Mouse (Mus musculus) heart, adult 11 months (tissue): ENCODE measurements around the gene Notch1.
A peak's percentile ranks its signal among the peaks of the same experiment; 100 is the strongest.

Source experiments
- DNase-seq: peaks from one replicate; pipeline ENCODE4 v3.0.0; 2022

Gene Notch1

DNA sequence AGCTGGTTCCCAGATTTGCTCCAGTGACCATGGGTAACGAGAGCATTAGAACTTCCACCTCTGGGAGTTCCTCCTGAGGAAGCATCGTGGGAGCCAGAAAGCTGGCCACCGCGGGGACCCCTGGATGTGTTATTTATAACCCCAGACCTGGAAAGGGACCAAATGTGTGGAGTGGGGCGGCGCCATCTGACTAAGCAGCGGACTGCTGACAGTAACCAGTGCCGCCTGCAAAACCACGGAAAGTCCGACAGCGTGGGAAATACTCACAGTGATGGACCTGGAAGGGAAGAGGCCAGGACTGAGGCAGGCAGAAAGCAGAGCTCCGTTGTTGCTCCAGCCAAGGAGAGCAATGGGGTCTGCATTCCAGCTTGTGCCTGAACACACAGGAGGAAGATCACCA is at the start of gene Notch1:
TSS of gene Notch1 (minus strand) at position 389 of the 400 bp plus-strand sequence.
- peak; percentile 99 for DNase-seq

DNA sequence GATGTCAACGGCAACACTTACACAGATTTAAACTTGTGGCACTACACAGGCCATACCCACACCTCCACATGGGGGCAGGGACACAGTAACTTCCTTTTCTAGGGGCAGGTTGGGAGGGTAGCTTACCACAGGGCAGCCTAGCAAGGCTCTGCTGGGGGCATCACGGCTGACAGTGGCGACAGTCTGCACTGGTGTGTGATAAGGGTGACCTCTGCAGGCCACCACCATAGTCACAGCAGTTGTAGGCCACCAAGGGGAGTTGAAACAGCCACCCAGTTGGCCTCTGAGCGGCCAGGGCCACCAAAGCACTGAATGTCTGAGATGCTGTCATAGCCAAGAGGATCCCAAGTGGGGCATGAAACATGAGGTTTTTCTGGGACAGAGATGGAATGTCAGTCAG is 49.8 kb upstream of the Notch1 start:
- DNase-seq, result peak; percentile 96

DNA sequence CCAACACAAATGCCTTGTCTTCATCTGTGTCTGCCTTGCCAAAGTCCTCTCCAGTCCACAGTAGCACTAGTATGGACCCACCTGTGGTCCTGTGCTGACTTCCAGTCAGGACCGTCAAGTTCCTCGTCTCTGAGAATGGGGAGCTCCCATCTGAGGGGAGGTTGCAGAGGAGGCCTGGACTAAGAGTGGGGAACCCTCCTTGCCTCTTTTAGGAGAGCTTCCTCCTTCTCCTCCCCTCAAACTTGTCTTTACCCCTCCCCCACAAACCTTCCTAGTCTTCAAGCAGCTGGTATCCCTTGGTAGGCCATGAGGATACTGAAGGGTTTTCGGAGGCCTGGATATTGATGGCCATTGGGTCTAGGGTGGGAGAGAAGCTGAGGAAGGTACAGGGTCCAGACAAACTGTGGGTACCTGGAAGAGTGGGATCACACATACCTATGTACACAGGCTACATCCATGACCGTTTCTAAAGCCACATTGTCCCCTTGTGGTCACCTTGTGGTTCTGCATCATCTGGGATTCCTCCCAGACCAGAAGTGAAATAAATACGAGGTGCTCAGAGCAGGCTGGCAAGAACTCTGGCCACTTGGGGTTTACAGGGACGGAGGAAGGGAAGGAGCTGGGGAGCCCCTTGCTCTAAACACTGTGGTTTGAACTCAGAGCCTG is 45.0 kb upstream of the Notch1 start:
- DNase-seq, result peak; percentile 96

DNA sequence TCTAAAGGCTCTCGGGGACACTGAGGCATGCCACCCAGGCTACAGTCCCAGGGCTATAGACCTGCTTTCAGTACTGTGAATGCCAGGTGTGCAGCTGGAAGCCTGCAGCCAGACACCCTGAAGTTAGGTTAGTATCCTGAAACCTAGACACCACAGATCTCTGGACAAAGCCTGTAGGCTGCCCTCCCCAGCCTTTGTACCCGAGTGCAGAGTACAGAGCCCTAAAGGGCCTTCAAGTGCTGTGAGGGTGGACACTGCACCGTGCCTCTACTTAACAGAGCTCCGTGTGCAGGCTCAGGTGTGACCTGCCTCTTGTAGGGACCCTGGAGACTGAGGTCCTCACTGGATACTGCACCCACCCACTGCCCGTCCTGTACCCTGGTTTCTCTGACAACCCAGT is 44.0 kb upstream of the Notch1 start:
- DNase-seq, result no peak

DNA sequence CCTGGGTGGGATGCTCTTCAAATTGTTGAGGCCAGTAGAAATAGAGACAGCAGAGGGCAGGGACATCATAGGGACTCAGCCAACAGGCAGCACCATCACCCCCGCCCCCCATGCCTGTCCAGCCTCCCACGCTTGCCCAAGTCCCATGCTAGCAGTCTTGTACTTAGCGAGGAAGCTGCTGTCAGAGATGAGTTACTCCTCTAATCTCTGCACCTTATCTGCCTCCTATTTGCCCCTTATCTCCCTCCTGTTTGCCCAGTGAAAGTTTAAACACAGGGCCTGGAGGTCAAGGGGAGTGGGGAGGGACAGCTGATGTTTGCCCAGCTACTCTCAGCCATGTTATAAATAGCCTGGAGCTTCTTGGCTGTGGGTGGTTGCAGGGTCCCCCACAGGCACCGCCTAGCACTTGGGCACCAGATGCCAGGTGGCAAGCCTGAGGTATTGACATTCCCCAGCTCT is 40.1 kb upstream of the Notch1 start:
- peak; percentile 96 for DNase-seq

DNA sequence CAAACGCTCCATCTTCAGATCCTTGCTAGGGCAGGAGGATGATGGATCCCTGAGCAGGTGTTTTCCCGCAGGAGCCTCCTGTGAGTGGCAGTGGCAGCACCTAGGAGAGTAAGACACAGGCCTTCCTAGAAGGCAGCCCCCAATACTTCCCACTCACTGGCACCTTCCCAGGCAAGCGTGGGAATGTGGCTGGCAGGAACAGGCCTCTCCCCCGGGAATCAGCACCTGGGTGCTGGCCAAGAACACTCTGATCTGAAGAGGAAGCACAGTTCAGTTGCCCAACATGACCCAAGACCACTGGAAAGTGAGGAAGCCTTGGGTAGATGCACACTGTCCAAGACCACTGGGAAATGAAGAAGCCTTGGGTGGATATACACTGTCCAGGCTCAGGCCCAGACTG is 38.6 kb upstream of the Notch1 start:
- peak; percentile 98 for DNase-seq

DNA sequence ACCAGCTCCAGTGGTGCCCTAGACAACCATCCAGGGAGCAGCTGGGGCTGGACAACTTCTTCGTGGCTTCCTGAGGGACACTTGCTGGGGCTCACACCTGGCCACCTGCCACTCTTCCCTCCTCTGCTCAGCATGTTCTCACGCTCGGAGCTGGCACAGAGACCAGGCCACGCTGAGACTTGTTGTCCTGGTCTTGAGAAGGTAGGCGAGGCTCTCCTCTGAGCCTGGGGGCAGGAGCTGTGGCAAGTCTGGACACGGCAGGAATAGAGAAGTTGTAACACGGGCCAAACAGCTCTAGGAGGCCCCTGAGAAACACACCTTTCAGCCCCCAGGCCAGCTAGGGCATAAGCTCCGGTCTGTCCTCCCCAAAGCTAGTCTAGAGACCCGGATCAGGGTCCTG is 37.4 kb upstream of the Notch1 start:
- DNase-seq, result no peak

DNA sequence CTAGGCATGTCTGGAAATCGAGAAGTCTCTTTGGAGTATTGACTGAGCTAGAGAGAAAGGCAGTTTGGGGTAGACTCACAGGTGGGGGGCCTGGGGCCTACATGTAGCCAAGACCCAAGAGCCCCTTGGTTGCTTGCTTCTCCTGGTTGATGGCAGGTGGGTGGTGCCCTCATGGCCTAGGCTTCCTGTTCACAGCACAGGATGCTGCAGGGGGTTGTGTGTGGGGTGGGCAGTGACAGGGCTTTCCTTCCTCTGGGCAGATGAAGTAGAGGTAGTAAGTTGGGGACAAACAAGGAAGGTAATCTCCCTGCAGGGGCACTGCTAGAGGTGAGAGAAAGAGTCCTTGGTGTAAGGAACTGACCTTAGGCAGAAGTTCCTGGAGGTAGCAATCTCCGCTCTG is 35.6 kb upstream of the Notch1 start:
- DNase-seq, result no peak

DNA sequence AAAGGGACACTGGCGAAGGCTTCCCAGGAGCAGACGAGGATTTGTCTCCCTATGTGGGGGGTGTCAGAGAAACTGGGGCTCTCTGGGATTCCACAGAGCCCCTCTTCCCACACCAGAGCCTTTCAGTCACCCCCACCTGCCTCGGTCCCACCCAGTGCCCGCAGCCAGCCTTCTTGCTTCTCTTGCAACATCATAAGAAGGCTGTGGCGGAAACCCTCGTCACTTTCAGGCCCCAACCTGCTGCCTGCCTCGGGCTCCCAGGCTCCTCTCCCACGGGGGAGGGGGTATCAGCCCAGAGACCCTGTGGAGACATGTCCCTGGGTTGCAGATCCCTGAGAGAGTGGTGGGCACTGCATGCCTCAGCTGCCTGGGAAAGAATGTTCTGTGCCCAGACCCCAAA is 35.0 kb upstream of the Notch1 start:
- DNase-seq, result no peak

DNA sequence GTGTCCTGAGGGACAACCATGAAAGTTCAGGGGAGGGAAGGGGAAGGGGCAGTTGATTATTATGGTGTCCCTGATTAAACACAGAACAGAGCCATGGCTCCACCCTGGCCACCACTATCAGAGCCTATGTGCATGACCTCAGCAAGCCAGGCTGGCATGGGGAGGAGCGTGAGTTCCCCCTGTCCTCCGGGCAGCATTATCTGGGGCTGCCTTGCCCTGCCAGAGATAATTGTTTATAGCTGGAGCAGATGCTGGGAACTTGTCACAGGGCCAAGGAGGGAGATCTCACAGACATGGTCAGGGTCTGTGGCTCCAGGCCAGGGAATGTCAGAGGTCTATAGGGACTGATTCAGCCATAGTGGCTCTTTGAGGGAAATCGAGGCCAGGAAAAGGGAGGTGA is 34.3 kb upstream of the Notch1 start:
- no peak for DNase-seq

DNA sequence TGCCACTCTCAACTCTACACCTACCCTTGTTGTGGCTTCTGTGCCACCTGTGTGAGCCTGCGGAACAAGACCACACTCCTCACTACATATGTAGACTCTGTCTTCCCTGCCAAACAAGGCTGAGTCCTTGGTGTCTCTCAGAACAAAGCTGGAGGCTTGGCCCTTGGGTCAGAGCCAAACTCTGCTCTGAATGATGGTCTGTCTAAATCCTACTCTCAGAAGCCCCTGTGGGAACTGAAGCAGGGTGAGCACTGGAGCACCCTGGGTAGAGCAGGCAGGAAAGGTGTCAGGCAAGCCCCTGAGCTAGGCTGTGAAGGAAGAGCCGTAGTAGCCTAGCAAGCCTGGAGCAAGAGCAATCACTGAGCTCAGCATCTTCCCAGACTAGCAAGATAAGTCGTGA is 33.7 kb upstream of the Notch1 start:
- DNase-seq, result no peak

DNA sequence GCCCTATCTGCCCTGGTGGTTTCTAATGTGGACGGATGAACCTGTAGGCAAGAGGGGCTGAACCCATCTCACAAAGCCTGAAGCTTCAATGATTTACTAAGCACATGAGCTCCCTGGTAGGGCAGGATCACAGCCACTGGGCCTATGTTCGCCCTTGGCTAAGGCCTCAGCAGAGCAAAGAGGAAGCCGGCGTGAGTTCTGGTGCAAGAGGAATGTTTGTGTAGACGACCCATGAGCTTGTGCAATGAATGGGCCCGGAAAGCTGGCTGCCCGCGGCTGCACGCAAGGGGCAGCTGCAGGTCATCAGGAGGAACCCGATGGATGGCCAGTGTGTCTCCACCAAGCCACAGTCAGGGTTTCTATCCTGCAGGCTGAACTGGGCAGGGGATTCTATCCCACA is 33.3 kb upstream of the Notch1 start:
- peak; percentile 97 for DNase-seq

DNA sequence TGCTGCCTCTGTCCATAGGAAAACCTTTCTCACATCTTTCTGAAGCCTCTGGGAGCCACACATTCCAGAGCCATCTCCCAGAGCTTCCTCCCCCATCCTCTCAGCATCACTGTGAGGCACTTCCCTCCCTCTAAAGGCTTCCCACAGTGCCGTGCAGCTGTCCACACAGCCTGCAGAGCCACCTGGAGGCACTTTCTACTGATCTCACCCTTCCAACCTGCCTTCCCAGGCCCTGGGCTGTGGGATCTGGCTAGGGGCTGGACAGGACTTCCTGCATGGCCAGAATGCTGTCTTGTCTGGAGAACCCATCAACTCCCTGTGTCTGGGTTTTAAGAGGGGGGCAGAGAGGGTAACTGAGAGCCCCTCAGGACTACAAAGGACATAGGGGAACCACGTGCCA is 31.0 kb upstream of the Notch1 start:
- DNase-seq, result peak; percentile 95

DNA sequence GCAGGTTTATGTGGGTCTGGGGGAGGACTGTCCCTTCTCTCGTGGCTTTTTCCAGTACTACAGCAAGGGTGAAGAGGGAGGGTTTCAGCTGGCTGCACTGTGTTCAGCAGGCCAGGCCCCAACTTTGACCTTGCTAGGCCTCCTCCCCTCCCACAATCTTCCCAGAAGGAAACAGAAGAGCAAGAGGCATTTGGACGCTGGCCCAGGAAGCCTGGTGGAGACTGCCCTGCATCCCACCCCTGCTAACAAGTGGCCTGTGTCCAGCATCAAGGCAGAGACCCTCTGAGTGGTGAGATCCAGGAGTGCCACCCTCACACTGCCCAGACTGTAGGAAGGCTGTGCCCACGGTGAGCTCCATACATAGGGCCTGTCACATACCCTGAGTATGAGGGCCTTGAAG is 27.8 kb upstream of the Notch1 start:
- DNase-seq, result peak; percentile 97

DNA sequence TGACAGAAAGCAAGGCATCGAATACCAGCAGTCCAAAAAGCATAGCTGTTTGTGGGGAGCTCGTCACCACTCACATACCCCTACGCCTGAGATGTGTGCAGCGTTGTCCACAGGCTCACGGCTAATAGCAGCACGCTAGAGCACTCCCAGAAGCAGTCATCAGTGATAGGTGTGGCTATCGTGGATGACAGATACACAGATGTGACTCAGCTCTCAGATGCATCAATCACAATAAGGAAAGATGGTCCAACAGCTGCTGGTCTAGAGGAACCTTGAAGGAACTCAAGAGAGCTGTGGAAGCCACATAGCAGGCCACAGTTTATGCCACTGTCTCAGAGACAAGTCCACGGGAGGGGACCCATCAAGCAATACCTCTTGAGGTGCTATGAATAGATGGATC is 27.3 kb upstream of the Notch1 start:
- peak; percentile 89 for DNase-seq

DNA sequence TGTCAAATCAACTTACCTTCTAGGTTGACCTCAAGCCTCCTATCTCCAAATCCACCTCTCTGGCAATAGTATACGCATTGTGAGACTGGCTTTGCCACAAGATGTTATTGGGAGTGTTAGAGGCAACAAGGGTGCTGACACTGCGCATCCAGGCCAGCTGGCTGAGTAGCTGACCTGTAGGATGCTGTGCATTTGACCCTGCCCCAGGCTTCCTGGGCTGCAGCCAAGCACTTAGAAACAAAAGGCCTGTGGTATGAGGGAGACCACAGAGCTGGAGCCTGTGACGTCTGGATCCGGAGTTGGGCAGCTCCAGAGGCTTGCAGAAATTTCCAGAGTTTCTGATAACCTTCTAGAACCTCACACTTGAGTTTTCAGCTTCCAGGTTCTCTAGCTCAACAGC is 26.7 kb upstream of the Notch1 start:
- DNase-seq, result peak; percentile 97

DNA sequence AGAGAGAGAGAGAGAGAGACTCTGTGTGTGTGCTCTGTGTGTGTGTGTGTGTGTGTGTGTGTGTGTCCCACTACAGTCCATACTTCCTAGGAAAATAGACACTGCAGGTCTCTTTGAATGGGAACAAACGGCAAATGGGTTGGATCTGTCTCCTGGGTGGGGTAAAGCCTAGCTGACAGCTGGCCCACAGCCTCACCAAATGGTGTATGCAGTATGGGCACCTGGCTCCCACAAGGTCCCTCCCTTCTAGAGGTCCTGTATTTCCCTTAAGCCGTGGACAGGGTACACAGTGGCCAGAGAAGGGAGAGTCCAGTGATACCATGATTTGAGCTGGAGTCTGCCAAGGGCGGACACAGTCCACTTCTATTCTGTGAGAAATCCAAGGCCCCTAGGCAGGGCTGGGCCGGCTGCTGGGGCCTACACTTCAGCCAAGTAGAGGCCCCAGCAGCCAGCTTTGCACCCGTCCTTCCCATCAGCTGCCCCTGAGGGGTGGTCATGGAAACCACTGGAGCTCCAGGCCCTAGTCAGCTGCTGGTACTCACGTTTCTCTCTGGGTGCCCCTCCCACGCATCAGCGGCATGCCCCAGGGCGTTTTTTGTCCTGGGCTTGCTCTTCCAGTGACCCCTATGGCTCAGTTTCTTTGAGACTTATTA is 24.9 kb upstream of the Notch1 start:
- peak; percentile 93 for DNase-seq

DNA sequence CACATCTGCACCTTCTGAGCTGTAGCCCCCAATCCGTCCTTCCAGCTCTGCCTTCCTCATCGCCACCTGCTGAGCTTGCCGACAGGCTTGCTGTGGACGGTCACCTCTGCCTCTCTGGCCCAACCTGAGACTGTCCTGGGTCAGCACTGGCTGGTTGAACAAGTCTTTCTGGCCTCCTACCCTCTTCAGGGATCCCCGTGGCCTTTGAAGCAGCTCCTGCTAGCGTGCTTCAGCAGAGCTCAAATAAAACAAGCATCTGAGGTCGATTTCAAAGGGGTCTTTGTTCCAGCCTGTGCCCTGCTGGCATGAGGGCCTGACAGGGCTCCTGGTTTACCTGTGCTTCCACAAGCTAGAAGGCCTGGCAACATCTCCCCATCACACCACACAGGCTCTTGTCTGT is 24.3 kb upstream of the Notch1 start:
- DNase-seq, result peak; percentile 81

DNA sequence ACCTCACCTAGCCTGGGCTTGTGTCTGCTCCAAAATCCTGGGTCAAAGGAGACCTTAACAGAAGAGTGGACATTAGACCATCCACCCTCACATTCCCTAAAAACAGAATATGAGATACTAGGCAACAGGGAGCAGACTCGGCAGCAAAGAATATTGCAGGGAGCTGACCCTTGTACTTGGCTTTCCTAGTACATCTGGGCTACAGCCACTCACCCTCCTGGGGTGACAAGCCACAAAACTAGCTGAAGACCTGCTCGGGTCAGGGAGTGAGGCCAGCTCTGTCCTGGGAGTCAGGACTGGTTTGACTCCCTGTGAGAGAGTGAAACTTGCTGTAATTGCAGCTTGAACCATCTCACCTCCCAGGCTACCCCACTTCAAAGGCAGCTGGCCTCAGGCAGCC is 23.1 kb upstream of the Notch1 start:
- peak; percentile 85 for DNase-seq

DNA sequence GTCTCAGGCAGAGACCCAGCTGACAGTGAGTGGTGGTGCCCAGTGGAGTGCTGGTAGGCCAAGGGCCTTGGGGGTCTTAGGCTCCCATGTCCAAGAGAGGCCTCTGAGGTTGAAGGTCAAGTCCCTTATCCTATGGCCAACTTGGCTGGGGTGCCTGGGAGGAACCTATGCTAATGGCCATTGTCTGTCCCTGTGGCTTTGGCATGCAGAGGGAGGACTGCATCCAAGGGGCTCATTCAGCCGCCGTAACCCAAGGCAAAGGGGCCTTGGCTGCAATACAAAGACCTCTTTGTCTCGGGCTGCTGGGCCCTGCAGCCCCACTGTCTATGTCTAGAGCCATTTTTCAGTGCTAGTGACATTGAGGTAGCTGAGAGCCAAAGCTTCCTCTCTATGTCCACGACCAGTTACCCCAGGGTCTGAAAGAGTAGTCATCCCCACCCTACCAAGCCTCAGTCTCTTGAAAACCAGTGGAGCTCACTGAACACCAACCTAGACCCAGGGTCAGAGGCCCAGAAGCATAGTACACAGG is 19.1 kb upstream of the Notch1 start:
- DNase-seq, result peak; percentile 92

DNA sequence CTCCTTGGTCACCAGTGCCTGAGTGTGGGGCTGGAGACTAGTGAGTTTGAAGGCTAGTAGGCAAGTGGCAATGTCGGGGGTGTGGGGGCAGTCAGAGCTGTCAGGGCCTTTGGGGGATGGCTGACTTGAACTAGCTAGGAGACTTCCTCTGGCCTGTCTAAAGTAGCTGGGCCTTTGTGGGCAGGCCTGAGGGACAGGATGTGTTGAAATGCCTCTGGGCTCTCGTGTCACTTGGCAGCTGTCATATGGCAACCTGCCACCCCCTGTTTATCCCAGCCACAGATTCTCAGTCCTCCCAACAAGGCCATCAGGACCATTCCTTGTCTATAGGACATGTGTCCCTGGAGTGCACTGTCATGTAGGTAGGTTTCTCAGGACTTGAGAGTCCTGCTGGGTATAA is 18.2 kb upstream of the Notch1 start:
- peak; percentile 99 for DNase-seq

DNA sequence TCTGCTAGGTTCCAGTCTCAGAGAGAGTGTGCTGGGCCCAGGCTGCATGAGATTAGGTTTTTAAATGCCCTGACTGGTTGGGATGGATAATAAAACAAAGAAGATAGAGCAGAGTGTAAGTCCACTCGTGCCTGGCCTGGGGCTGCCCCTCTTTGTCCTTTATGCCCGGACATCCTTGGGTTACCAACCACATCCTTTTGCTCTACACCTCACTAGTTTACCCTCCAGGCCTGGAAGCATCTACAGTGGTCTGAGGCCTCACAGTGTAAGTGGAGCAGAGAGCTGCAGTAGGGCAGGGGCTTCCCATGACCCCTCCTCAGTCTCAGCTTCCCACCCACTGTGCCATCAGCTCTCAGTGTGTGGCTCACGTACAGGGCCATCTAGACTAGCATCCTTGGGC is 17.7 kb upstream of the Notch1 start:
- DNase-seq, result no peak

DNA sequence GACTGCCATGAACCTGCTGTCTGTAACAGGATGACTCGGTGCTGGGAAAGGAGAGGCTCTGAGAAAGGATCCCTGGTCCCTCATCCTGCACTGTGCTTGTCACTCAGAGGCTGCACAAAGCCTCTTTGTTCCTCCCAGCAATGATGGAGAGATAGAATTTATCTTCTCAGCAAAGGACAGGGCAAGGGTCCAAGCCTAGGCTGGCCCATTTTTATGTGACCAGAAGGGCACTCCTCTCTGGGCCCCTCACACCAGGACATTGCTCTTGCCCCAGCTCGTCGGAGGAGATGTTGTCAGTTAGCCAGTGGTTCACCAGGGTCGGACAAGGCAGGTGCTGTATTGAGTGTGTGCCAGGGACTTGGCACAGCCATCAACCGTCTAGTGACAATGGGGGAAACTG is 16.8 kb upstream of the Notch1 start:
- DNase-seq, result peak; percentile 88

DNA sequence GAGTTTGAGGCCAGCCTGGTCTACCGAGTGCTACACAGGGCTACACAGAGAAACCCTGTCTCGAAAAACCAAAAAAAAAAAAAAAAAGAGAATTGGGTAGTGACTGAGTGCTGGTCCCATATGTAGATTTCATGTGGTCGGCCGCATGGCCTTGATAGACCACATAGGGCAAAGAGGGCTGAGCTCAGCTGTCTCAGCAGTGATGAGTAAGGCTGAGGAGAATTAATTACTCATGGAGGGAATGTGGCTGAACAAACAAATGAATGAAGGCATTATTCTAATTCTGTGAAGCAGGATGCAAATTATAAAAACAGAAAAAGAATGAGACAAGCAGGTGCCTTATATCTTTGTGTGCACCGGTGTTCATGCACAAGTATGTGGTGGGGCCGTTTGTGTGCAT is 15.4 kb upstream of the Notch1 start:
- peak; percentile 82 for DNase-seq

DNA sequence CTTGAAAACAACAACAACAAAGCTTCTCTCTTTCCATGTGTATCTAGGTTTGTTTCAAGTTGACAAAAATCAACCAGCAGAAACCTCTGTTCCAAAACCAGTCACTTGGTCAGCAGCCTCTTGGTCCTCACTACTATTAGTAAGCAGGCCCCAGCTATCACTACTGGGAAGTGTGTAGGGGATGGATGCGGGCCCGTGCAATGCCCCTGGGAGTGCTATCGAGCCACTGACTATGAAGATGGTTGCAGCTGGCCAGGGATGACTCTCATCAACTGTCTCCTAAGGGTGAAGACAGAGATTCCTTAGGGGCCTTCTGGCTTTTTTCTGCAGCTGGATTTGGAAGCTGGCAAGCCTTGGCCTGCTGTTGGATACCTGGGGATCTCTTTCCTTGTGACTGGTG is 13.4 kb upstream of the Notch1 start:
- peak; percentile 96 for DNase-seq
